Mouse (Mus musculus): ENCODE results near the gene Gm11563. TPM values are rescaled to one million over a fixed set of nuclear protein-coding genes. Genes with fewer than 3 reads are reported as not detected.
"Not testable (repeated sequence)": the region's sequence is repeated elsewhere in the genome, so short reads cannot be mapped to it uniquely, and the experiment has no call there.

Gene Gm11563
- polyA plus RNA-seq, 1 experiment from 2014 or later = not detected

- no peaks in the 10 kb centered on the region for H3K36me3 ChIP-seq (ENCODE audit: control insufficient read depth, insufficient read depth)
- no peak overlapping the region for H3K4me2 ChIP-seq (ENCODE audit: low read depth, low read length)
- H3K9ac ChIP-seq (ENCODE audit: low read length) = no peak overlapping the region
- H3K9me3 ChIP-seq (replicated peaks; ENCODE audit: control insufficient read depth, low read length) = no peaks in the 10 kb centered on the region; the same call in 1 of the 2 replicates
- H3K4me1 ChIP-seq (ENCODE audit: control insufficient read depth, insufficient read depth, low read length) = no peaks in the 10 kb centered on the region
- H3K27me3 ChIP-seq (ENCODE audit: control insufficient read depth, insufficient read depth, low read length) = no peaks in the 10 kb centered on the region
- H3K4me3 ChIP-seq (ENCODE audit: low read length) = no peak overlapping the region
- no peak for ATAC-seq (replicated peaks; ENCODE audit: extremely low read depth, insufficient read depth, low FRiP score)
- 76% methylated on average over 15 of the region's 15 CpGs for WGBS
- H3K27ac ChIP-seq (ENCODE audit: low read length) = no peak overlapping the region
These were observed 12.3 kb downstream of the Gm11563 start for GRCm38 (mm10) chr11:99646444-99646843.

GRCm38 (mm10) chr11:99644351-99644750 is 14.4 kb downstream of the Gm11563 start:
- Histone ChIP-seq H3K4me3 (ENCODE audit: low read length) (no peak overlapping the region), H3K27me3 (ENCODE audit: control insufficient read depth, insufficient read depth, low read length) (no peaks in the 10 kb centered on the region), H3K27ac (ENCODE audit: low read length) (no peak overlapping the region), H3K9ac (ENCODE audit: low read length) (no peak overlapping the region), H3K36me3 (ENCODE audit: control insufficient read depth, insufficient read depth) (no peaks in the 10 kb centered on the region), H3K4me2 (ENCODE audit: low read depth, low read length) (no peak overlapping the region), H3K9me3 (replicated peaks; ENCODE audit: control insufficient read depth, low read length) (no peaks in the 10 kb centered on the region), H3K4me1 (ENCODE audit: control insufficient read depth, insufficient read depth, low read length) (no peaks in the 10 kb centered on the region)
- WGBS = 73% methylated on average over 3 of the region's 3 CpGs
- ATAC-seq (replicated peaks; ENCODE audit: extremely low read depth, insufficient read depth, low FRiP score) = no peak

DNA sequence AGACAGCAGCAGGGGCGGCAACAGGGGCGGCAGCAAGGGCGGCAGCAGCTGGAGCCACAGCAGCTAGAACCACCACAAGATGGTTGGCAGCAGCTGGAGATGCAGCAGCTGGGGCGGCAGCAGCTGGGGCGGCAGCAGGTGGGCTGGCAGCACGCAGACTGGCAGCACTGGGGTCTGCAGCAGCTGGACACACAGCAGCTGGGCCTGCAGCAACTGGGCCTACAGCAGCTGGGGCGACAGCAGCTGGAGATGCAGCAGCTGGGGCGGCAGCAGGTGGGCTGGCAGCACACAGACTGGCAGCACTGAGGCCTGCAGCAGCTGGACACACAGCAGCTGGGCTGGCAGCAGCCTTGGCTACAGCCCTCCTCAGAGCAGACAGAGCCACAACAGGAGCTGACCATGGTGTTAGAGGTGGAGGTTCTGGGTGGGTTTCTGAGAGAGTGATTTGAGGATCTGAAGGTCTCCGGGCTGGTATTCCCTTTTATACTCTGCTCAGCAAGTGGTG is 15.1 kb downstream of the Gm11563 start, which contains the start of gene Krtap4-7:
Gene Krtap4-7 (minus strand): TSS at position 455 of the 505 bp plus-strand sequence.
- H3K9ac ChIP-seq (ENCODE audit: low read length); H3K4me3 ChIP-seq (ENCODE audit: low read length); H3K4me1 ChIP-seq (ENCODE audit: control insufficient read depth, insufficient read depth, low read length); H3K9me3 ChIP-seq (replicated peaks; ENCODE audit: control insufficient read depth, low read length); H3K27me3 ChIP-seq (ENCODE audit: control insufficient read depth, insufficient read depth, low read length); H3K36me3 ChIP-seq (ENCODE audit: control insufficient read depth, insufficient read depth); H3K27ac ChIP-seq (ENCODE audit: low read length); H3K4me2 ChIP-seq (ENCODE audit: low read depth, low read length); ATAC-seq (replicated peaks; ENCODE audit: extremely low read depth, insufficient read depth, low FRiP score): not testable (repeated sequence)
- WGBS = 81% methylated on average over 9 of the region's 9 CpGs

DNA sequence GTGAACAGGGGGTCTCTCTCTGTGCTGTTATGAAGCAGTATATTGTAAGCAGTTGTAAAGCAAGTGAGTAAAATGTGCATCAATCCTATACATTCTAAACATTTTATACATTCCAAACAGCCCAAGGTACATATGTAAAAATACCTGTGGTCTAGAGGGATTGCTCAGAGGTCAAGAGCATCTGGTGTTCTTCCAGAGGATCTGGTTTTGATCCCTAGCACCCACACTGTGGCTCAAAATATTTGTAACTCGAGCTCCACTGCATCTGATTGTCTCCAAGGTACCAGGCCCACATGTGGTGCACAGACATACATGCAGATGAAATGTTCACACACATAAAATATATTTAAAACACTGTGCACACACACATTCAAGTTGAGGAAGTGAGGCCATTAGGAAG is 17.8 kb downstream of the Gm11563 start:
- Histone ChIP-seq H3K4me1 (ENCODE audit: control insufficient read depth, insufficient read depth, low read length) (no peaks in the 10 kb centered on the region), H3K36me3 (ENCODE audit: control insufficient read depth, insufficient read depth) (no peaks in the 10 kb centered on the region), H3K9ac (ENCODE audit: low read length) (no peak overlapping the region), H3K27me3 (ENCODE audit: control insufficient read depth, insufficient read depth, low read length) (no peaks in the 10 kb centered on the region), H3K27ac (ENCODE audit: low read length) (no peak overlapping the region), H3K9me3 (replicated peaks; ENCODE audit: control insufficient read depth, low read length) (no peaks in the 10 kb centered on the region), H3K4me2 (ENCODE audit: low read depth, low read length) (no peak overlapping the region), H3K4me3 (ENCODE audit: low read length) (no peak overlapping the region)
- ATAC-seq (replicated peaks; ENCODE audit: extremely low read depth, insufficient read depth, low FRiP score) = no peak
- 14% methylated on average over 1 of the region's 1 CpGs for WGBS

GRCm38 (mm10) chr11:99637086-99637485 is 21.7 kb downstream of the Gm11563 start:
- Histone ChIP-seq H3K4me3 (ENCODE audit: low read length) (no peak overlapping the region), H3K27me3 (ENCODE audit: control insufficient read depth, insufficient read depth, low read length) (no peaks in the 10 kb centered on the region), H3K9ac (ENCODE audit: low read length) (no peak overlapping the region), H3K36me3 (ENCODE audit: control insufficient read depth, insufficient read depth) (no peaks in the 10 kb centered on the region), H3K4me2 (ENCODE audit: low read depth, low read length) (no peak overlapping the region), H3K9me3 (replicated peaks; ENCODE audit: control insufficient read depth, low read length) (no peaks in the 10 kb centered on the region), H3K4me1 (ENCODE audit: control insufficient read depth, insufficient read depth, low read length) (no peaks in the 10 kb centered on the region), H3K27ac (ENCODE audit: low read length) (no peak overlapping the region)
- 38% methylated on average over 1 of the region's 1 CpGs for WGBS
- ATAC-seq (replicated peaks; ENCODE audit: extremely low read depth, insufficient read depth, low FRiP score) = no peak

- no peak within 1 kb of the TSS for H3K9ac ChIP-seq (ENCODE audit: low read length)
- no peak within 1 kb of the TSS for H3K27ac ChIP-seq (ENCODE audit: low read length)
- no peaks in the 10 kb centered on the region for H3K9me3 ChIP-seq (replicated peaks; ENCODE audit: control insufficient read depth, low read length)
- no peaks in the 10 kb centered on the region for H3K36me3 ChIP-seq (ENCODE audit: control insufficient read depth, insufficient read depth)
- no peak within 1 kb of the TSS for H3K4me2 ChIP-seq (ENCODE audit: low read depth, low read length)
- no peak for ATAC-seq (replicated peaks; ENCODE audit: extremely low read depth, insufficient read depth, low FRiP score)
- H3K4me3 ChIP-seq (ENCODE audit: low read length) = no peak within 1 kb of the TSS
- 36% methylated on average over 8 of the region's 8 CpGs for WGBS
- no peaks in the 10 kb centered on the region for H3K4me1 ChIP-seq (ENCODE audit: control insufficient read depth, insufficient read depth, low read length)
- 0 out of 2 replicates have a peak, but pooled peaks cover 3% of the 10 kb centered on the region for H3K27me3 ChIP-seq (ENCODE audit: control insufficient read depth, insufficient read depth, low read length)
These were observed 24.1 kb downstream of the Gm11563 start, which contains the start of gene Krtap4-2 for GRCm38 (mm10) chr11:99634653-99635134. Krtap4-2 (minus strand) TSS chr11:99635084.

GRCm38 (mm10) chr11:99633293-99633692 is 25.5 kb downstream of the Gm11563 start:
- H3K4me1 ChIP-seq (ENCODE audit: control insufficient read depth, insufficient read depth, low read length) = no peaks in the 10 kb centered on the region

DNA sequence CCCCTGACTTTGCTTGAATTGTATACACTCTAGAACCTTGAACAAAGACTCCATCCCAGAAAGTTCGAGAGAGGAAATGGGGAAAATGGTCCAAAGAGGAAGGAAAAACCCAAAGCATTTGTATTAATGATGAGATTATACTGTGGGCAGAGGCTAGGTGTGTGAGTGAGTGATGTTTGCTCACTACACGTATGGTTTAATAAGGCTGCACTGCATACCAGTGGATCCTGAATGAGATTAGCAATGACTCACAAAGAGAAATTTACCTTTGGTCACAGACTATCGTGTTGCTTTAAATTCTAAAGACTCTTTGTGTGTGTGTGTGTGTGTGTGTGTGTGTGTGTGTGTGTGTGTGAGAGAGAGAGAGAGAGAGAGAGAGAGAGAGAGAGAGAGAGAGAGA is 27.9 kb downstream of the Gm11563 start:
- H3K4me3 ChIP-seq (ENCODE audit: low read length) = no peak overlapping the region
- ATAC-seq (replicated peaks; ENCODE audit: extremely low read depth, insufficient read depth, low FRiP score) = no peak
- H3K9ac ChIP-seq (ENCODE audit: low read length) = no peak overlapping the region
- H3K36me3 ChIP-seq (ENCODE audit: control insufficient read depth, insufficient read depth) = no peaks in the 10 kb centered on the region
- H3K27ac ChIP-seq (ENCODE audit: low read length) = no peak overlapping the region
- no peaks in the 10 kb centered on the region for H3K4me1 ChIP-seq (ENCODE audit: control insufficient read depth, insufficient read depth, low read length)
- 0 out of 2 replicates have a peak, but pooled peaks cover 3% of the 10 kb centered on the region for H3K27me3 ChIP-seq (ENCODE audit: control insufficient read depth, insufficient read depth, low read length)
- no peak overlapping the region for H3K4me2 ChIP-seq (ENCODE audit: low read depth, low read length)
- WGBS = 67% methylated on average over 3 of the region's 3 CpGs
- H3K9me3 ChIP-seq (replicated peaks; ENCODE audit: control insufficient read depth, low read length) = no peaks in the 10 kb centered on the region

More at GRCm38 (mm10) chr11:99633293-99633692, 25.5 kb downstream of the Gm11563 start:
- Histone ChIP-seq H3K4me2 (ENCODE audit: low read depth, low read length) (no peak overlapping the region), H3K27ac (ENCODE audit: low read length) (no peak overlapping the region), H3K4me3 (ENCODE audit: low read length) (no peak overlapping the region), H3K36me3 (ENCODE audit: control insufficient read depth, insufficient read depth) (no peaks in the 10 kb centered on the region), H3K27me3 (ENCODE audit: control insufficient read depth, insufficient read depth, low read length) (0 out of 2 replicates have a peak, but pooled peaks cover 3% of the 10 kb centered on the region), H3K9me3 (replicated peaks; ENCODE audit: control insufficient read depth, low read length) (no peaks in the 10 kb centered on the region), H3K9ac (ENCODE audit: low read length) (no peak overlapping the region)
- WGBS = 45% methylated on average over 2 of the region's 2 CpGs
- no peak for ATAC-seq (replicated peaks; ENCODE audit: extremely low read depth, insufficient read depth, low FRiP score)

GRCm38 (mm10) chr11:99628138-99628537 is 30.6 kb downstream of the Gm11563 start, which contains the start of gene Krtap4-1:
Krtap4-1 (minus strand) TSS chr11:99628238.
- Histone ChIP-seq H3K9me3 (replicated peaks; ENCODE audit: control insufficient read depth, low read length) (no peaks in the 10 kb centered on the region), H3K27ac (ENCODE audit: low read length) (no peak within 1 kb of the TSS), H3K36me3 (ENCODE audit: control insufficient read depth, insufficient read depth) (no peaks in the 10 kb centered on the region), H3K4me1 (ENCODE audit: control insufficient read depth, insufficient read depth, low read length) (no peaks in the 10 kb centered on the region), H3K4me3 (ENCODE audit: low read length) (no peak within 1 kb of the TSS), H3K4me2 (ENCODE audit: low read depth, low read length) (no peak within 1 kb of the TSS), H3K27me3 (ENCODE audit: control insufficient read depth, insufficient read depth, low read length) (0 out of 2 replicates have a peak, but pooled peaks cover 3% of the 10 kb centered on the region), H3K9ac (ENCODE audit: low read length) (no peak within 1 kb of the TSS)
- WGBS = 71% methylated on average over 4 of the region's 4 CpGs
- no peak for ATAC-seq (replicated peaks; ENCODE audit: extremely low read depth, insufficient read depth, low FRiP score)
